Mouse (Mus musculus) layer of hippocampus, adult 11-12 months (tissue): ENCODE measurements around the gene Fam53a.

Source experiments
- DNase-seq: peaks from one replicate; pipeline ENCODE4 v3.0.0; 2022; ENCODE audit warnings: low spot score

Fam53a gene

DNA sequence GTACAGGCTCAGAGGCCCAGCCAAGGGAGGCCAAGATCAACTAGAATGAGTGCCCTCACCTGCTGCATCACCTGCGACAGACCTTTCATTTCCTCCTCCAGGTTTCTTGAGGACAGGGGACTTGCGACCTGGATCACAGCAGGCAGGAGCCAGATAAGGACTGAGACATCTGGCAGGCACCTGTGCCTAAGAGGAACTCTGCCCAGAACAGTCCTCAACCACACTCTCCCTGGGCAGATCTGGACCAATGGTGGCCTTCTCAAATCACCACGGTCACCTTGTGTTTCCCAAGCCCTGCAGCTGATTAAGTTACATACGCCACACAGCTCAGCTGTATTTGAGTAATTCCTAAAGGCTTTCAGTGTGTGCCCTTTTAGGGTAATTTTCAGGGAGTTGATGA, 1.2 kb upstream of the Fam53a start:
- DNase-seq, result no peak

DNA sequence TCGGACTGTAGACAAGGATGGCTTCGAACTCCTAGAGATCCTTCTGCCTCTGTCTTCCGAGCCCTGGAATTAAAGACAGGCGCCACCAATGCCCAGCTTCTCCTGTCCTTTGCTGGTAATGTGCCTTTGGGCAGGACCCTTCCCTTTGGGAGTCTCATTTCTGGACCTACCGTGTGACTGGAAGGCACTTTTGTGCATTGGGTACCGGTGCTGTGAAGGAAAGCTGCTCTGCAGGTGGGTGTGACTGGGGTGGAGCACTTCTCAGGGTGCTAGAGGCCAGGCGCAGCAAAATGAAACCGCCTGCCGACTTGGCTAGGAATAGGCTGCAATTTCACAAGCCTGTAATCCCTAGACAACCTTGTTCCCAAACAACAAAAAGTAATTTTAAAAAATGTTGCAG, 626 bp upstream of the Fam53a start:
- DNase-seq, result no peak

DNA sequence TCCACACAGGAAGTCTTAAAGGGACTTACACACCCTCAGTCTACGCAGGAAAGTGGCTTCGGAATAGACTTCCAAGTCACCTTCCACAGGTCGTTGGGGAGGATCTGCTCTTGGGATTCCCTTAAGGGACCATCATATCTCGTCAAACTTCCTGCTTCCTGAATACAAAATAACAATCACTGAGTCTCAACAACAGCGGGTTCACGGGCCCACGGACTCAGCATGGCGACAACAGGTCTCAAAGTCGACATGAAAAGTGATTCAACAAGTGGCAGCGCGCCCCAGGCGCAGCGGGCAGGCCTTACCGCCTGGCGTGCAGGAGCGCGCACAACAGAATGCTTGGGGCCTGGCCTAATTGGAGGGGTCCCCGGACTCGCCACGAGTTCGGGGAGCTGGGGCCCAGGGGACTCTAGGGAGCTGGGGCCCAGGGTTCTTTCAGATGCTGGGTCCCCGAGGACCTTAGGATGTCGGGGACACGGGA, 575 bp downstream of the Fam53a start:
- peak; percentile 59 for DNase-seq

DNA sequence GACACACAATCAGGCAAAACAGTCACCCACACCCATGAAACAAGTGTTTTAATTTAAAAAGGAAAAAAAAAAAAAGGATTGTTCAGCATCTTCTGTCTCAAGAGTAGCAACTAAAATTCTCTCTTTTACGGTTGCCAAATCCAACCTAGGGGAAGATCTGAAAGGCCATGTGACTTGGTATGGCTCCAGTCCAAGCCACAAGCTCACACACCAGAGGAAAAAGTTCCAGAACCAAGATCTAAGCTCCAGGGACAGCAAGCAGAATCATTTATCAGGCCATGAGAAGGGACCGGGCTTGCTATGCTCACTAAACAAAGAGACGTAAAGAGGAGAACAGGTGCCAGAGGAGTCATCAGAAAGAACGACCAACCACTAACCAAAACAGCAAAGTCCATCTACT, 1.5 kb downstream of the Fam53a start:
- DNase-seq, result no peak

DNA sequence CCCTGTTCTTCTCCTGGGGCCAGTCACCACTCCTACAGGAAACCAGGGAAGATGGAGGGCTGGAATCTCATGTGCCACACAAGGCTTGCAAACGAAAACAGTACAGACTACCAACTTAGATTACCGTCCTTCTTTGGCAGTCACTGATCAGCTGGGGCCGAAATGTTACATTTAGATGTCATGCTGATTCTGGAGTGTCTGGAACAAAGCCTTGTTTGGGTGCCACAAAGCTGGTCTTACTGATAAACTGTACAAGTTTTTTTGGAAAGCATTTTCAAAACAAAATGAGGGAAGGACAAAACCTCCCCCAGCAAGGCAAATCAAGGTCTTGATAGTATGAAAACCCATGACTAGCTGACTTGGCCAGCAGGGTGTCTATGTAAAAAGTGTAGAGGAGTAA, 5.7 kb downstream of the Fam53a start:
- DNase-seq, result no peak

DNA sequence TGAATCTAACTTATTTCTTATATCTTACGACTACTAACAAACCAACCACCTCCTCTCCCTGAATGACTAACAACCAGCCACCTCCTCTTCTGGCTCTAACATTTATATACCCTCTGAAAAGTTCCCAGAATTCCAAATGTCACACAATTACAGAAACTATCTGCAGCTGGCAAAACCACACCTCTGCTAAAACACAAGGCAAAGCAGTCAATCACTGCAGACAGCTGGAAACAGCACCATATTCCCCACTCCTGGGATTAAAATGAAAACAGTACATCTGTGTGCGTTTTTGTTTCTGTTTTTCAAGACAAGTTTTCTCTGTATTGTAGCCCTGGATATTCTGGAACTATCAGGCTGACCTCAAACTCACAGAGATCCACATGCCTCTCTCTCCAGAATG, 6.8 kb downstream of the Fam53a start:
- DNase-seq, result no peak

DNA sequence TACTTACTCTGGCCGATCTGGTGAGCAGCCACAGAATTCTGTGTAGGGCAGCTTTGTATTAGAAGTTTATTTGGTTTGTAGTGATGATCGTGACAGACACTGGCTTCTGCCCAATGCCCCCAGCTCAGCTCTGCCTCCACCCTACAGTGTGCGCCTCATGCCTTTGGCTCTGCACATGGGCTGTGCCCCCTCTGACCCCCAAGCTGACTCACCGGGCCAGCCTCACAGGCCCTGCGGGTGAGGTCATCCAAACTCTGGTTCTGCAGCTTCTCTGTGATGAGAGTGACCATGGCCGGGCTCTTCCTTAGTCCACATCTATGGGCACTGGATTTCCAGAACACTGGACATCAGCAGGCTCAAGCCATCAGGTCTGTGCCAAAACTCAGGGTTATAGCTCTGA, 15.0 kb downstream of the Fam53a start:
- DNase-seq, result no peak

DNA sequence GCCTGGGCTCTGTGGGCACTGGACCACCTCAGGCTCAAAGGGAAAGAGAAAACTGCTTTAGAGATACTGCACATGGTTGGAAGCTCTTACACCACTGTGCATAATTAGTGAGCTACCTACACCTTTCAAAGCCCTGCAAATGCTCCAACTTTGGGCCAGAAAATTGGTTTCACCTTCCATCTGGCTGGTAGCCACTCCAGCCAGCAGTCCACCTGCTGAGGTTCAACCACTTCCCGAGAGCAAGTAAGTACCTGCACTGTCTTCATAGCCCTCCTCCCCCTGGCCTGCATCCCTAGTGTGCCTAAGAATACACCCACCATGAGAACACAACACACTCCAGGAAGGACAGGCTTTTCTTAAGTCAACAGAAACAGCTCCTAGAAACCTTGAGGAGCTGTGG, 17.6 kb downstream of the Fam53a start:
- DNase-seq, result no peak

DNA sequence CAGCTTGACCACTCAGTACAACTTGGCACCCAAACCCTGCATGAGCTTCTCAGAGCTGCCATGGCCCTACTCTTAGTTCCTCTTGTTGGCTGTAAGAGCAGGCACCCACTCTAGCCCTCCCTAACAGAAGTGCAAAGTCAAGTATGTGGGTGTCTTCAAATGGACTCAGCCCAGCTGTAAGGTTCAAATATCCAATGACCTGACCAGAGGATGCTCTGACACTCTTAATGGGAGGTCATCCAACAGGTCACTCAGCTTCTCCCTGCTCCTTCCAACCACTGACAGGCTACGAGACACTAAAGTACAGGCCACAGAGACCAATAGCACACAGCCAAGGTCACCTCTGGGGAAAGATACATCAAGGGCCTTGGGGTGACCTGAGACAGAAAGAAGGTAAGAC, 20.2 kb downstream of the Fam53a start:
- no peak for DNase-seq

DNA sequence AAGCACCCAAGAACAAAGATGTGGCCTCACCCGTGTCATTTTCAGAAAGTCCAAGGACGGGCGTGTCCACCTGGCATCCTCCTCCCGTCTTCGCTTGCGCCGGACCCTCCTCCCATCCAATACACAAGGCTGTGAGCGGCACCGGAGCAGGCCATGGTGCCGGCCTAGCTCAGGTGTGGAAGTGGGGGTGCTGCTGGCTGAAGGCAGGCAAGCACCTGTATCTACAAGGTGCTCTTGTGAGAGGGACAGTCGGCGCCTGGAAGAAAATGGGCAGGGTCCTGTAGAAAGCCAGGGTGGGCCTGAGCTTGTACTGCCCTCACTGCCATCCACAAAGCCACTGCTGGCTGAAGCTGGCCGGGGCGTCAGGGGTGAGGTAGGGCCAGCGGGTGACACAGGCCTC, 22.0 kb downstream of the Fam53a start:
- DNase-seq, result no peak

DNA sequence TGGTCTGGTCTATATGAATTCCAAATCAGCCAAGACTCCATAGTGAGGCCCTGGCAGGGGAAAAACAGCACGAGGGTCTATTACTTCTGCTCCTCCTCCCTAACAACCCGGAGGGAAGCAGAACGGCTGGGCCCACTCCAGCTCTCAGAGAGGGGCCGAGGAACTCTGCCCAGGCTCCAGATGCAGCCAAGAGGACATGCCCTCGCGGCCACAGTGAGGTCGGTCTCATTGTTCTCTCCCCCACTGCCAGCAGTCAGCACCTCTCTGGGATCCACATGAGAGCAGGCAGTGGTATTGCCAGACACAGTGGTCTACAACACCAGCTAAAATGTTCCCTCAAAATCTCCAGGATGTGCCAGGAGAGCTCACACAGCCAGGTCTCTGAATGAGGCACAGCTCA, 22.8 kb downstream of the Fam53a start:
- DNase-seq, result no peak

DNA sequence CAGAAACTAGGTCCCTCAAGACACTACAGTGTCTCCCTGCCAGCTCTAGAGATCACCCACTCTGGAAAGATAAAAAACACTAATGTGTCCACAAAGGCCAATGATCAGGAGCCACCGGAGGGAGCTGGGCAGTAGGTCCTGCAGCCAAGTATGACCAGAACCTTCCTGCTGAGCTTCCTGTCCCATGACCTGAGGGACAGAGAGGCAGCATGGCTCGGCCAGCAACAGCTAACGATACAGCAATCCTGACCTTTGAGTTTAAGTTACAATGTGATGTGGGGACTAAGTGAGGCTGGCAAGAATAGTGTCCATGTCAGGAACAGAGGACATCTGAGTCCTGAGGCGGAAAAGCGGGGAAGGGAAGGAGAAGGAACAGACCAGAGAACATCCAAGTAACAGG, 24.1 kb downstream of the Fam53a start:
- no peak for DNase-seq

DNA sequence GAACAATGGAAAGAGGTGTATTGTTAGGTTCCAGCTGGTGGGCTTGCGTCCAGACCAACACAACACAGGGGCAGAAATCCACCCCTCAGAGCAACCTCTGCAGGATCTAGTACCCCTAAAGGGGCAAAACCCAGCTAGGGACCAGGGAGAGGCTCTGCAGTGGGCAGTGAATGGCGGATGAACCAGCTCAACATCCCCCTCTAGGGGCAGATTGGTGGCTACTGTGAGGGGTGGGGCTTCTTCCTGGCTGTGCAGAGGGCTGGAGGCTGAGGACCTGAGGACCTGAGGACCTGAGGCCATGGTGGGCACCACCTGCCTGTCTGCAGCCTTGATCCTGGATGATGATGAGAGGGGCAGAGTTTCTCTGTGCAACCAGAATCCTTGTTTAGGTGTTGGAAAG, 35.8 kb downstream of the Fam53a start:
- no peak for DNase-seq

DNA sequence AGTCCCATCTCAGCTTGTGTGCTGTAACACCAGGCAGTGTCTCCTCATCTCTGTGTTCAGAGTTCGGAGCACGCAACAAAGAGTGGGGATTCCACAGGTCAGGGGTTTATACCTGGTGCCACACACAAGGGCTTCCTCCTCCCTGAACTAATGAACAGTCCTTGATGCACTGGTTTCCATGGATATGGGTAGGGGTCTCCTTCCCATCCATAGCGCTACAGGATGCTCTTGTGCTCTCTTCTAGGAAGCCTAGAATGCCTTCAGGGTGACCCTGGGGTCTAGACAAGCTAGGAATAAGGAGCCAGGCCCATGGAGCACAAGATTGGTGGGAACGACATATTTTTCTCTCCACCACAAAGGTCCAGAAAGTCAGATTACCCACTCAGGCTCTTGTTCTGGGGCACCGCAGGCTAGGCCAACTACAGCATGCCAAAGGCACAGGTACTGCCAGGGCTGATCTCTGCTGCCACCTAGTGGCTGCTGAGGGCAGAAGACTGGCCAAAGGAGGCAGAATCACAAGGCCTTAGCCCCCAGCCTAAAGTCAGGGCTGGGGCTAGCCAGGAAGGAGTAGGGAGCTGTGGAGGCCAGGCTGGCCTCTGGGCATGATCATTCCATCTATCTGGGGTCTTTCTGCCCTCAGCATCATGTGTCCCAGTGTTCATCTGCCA, 40.1 kb downstream of the Fam53a start:
- peak; percentile 70 for DNase-seq

DNA sequence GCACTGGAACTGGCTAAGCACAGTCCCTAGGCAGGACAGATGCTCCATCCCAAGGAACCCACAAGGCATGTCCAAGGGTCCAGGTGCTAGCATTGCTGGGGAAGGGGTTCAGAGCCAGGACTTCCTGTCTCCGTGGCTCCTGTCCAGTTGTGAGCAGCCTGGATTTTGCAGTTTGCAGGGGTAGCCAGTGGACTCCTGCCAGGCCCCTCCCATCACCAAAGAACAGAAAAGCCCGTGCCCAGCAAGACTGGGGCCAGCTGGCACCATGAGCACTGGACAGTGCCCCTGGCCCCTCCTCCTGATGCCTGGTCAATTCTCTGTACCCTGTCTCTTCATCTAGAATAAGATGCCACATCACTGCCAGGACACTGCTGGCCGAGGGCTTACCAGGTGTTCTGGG, 41.4 kb downstream of the Fam53a start:
- DNase-seq, result no peak

DNA sequence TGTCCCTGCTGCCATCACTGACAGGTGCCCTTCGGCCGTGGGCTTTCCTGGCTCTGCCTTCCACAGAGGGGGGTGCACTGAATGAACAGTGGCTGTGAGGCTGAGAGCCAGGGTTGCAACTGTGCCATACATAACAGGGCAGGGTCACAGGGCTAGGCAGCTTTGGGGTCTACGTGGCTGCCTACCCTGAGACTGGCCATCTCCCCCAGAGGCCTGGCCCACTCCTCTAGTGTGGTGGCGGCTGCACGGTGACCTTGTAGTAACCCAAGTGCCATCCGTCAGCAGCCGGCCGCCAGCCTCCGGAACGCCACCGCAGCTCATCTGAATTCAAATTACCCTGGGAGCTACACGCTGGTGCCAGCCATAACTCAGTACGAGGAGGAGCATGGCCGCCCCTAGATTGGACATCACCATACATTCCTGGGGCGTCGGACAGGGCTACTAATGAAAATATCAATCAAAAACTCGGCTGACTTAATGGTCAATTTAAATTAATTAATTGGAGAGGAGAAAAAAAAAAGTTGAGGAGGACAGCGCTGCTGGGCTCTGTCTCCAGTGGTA, 41.9 kb downstream of the Fam53a start:
- no peak for DNase-seq

DNA sequence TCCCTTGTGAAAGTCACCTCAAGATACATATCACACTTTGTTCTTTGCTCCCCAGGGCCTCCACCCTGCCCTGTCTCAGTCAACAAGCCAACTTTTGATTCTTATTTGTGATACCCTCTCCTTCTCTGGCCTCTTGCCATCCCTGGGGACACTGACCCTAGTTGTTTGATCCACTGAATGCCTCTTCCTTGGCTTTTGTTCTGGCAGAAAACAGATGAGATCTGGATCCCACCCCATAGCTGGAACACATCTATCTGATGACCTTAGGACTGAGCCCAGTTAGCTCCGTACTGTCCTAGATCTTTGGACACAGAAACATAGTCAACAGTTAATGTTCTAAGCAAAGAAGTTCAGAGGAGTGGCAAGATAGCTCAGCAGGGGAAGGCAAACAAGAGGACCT, 49.1 kb downstream of the Fam53a start:
- no peak for DNase-seq

DNA sequence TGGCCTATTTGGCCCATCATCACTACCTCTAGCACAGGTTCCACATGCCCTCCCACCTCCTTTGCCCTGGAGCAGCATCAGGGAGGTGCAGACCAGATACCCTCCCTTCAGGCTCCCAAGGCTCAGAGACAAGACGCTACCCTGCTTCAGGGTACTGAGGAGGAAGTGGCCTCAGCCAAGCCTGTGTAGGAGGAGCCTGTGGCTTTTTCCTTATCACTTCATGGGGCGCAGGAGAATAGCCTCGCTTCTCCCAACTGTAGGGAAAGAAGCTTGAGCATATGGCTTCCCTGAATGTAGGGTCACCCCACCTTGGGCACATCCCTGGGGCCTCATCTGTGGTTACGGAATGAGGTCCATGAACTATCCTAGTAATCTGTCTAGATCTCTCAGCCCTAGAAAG, 55.2 kb downstream of the Fam53a start:
- no peak for DNase-seq

DNA sequence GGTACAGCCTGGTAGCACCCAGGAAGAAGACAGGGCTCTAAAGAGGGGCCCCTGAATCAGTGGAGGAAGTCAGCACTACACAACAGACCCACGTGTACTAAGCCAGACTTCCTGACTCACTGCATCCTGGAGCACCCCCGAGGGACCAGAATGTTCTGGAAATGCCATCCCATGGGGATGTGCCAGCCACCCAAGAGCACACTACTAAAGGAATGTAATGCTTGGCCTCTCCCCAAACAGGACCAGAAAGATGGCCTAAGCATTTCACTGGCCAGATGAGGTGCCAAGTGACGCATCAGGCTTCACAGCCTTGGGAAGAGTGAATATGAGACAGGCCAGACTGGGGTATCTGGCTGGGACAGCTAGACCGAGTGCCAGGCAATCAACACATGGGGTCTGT, 63.5 kb downstream of the Fam53a start:
- DNase-seq, result no peak

DNA sequence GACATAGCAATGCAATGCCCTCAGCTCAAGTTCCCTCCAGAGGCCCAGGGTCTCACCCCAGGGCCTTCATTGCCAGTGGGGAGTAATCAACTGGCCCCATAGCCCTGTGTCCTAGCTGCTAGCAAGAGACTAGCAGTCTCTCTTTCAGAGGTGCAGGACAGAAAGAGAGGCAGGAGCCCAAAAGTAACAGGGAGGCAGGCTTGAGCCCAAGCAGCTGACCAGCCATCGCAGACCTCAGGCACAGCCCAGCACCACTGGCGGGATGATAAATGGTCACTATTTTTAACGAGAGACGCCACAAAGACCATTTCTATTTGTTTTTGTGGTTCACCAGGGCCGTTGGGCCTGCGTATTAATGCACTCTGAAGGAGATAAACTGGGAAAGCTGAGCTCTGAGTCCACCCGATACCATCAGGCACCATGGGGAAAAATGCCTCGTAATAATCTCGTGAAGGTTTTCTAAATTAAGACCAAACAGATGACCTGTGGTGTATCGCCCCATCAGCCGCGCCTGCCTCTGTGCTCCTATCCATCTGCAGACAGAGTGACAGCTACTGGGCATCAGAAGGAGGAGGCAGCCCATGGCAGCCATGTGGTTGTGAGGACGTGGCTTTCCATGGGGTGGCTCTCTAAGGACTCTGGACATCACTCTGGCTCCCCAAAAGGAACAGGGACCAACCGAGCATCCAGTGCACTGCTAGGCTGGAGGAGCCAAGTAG, 73.0 kb downstream of the Fam53a start:
- no peak for DNase-seq
